Mouse (Mus musculus): ENCODE data around the gene Nme3. TPM values are rescaled to one million over a fixed set of nuclear protein-coding genes. Genes with fewer than 3 reads are reported as not detected.

Nme3 gene
- polyA plus RNA-seq, 1 experiment from 2014 or later, result 74.7 TPM

GRCm38 (mm10) chr17:24856589-24856988, 39.7 kb upstream of the Nme3 start:
- no peak overlapping the region for H3K4me3 ChIP-seq (ENCODE audit: low read length)
- H3K36me3 ChIP-seq (ENCODE audit: control insufficient read depth, insufficient read depth, low read length), result peaks cover 8% of the 10 kb centered on the region
- H3K27ac ChIP-seq (ENCODE audit: low read length), result no peak overlapping the region
- H3K9me3 ChIP-seq (ENCODE audit: control insufficient read depth, low read length), result no peaks in the 10 kb centered on the region
- H3K4me2 ChIP-seq (ENCODE audit: low read depth, low read length), result no peak overlapping the region
- H3K4me1 ChIP-seq (replicated peaks; ENCODE audit: control insufficient read depth, insufficient read depth, low read length), result no peaks in the 10 kb centered on the region
- no peak for ATAC-seq (ENCODE audit: low read depth)
- peaks cover under 1% of the 10 kb centered on the region; the same call in 1 of the 2 replicates for H3K27me3 ChIP-seq (ENCODE audit: control insufficient read depth, insufficient read depth, low read depth, low read length)
- no peak overlapping the region for H3K9ac ChIP-seq (ENCODE audit: low read length)
- 85% methylated on average over 13 of the region's 13 CpGs for WGBS

- H3K4me3 ChIP-seq (ENCODE audit: low read length), result no peak overlapping the region
- no peak overlapping the region for H3K4me2 ChIP-seq (ENCODE audit: low read depth, low read length)
- no peak for ATAC-seq (ENCODE audit: low read depth)
- H3K27me3 ChIP-seq (ENCODE audit: control insufficient read depth, insufficient read depth, low read depth, low read length), result no peaks in the 10 kb centered on the region
- no peak overlapping the region for H3K27ac ChIP-seq (ENCODE audit: low read length)
- H3K9ac ChIP-seq (ENCODE audit: low read length), result no peak overlapping the region
- no peaks in the 10 kb centered on the region for H3K4me1 ChIP-seq (replicated peaks; ENCODE audit: control insufficient read depth, insufficient read depth, low read length)
- H3K9me3 ChIP-seq (ENCODE audit: control insufficient read depth, low read length), result no peaks in the 10 kb centered on the region
- peaks cover 8% of the 10 kb centered on the region for H3K36me3 ChIP-seq (ENCODE audit: control insufficient read depth, insufficient read depth, low read length)
- WGBS, result 81% methylated on average over 8 of the region's 8 CpGs
These were observed 38.3 kb upstream of the Nme3 start for GRCm38 (mm10) chr17:24857831-24858470.

- WGBS, result 85% methylated on average over 6 of the region's 6 CpGs
- Histone ChIP-seq H3K4me3 (ENCODE audit: low read length) (no peak overlapping the region), H3K27ac (ENCODE audit: low read length) (no peak overlapping the region), H3K9me3 (ENCODE audit: control insufficient read depth, low read length) (no peaks in the 10 kb centered on the region), H3K36me3 (ENCODE audit: control insufficient read depth, insufficient read depth, low read length) (peaks cover 3% of the 10 kb centered on the region; the same call in 1 of the 2 replicates), H3K4me2 (ENCODE audit: low read depth, low read length) (no peak overlapping the region), H3K27me3 (ENCODE audit: control insufficient read depth, insufficient read depth, low read depth, low read length) (no peaks in the 10 kb centered on the region), H3K9ac (ENCODE audit: low read length) (no peak overlapping the region), H3K4me1 (replicated peaks; ENCODE audit: control insufficient read depth, insufficient read depth, low read length) (no peaks in the 10 kb centered on the region)
- ATAC-seq (ENCODE audit: low read depth), result no peak
These were observed 37.3 kb upstream of the Nme3 start for GRCm38 (mm10) chr17:24858967-24859366.

DNA sequence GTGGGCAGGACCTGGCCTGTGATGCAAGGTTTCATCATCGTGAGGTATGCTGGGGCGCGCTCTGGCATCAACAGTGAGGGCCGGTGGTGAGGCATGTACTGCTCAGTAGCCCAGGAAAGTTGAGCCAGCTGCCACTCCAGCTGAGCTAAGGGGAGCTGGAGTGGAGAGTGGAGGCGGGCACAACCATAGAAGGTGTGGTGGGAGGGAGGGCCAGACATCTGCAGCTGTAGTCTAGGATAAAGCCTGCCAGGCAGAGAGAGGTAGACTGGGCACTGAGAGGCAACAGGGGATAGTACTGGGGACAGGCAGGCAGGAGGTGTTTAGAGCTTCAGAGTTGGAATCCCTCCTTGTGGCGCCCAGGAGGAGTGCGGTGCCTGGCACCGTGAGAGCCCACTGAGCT, 36.2 kb upstream of the Nme3 start:
- Histone ChIP-seq H3K9me3 (ENCODE audit: control insufficient read depth, low read length) (no peaks in the 10 kb centered on the region), H3K4me2 (ENCODE audit: low read depth, low read length) (no peak overlapping the region), H3K27ac (ENCODE audit: low read length) (no peak overlapping the region), H3K27me3 (ENCODE audit: control insufficient read depth, insufficient read depth, low read depth, low read length) (no peaks in the 10 kb centered on the region), H3K9ac (ENCODE audit: low read length) (no peak overlapping the region), H3K4me1 (replicated peaks; ENCODE audit: control insufficient read depth, insufficient read depth, low read length) (no peaks in the 10 kb centered on the region), H3K4me3 (ENCODE audit: low read length) (no peak overlapping the region), H3K36me3 (ENCODE audit: control insufficient read depth, insufficient read depth, low read length) (peaks cover 3% of the 10 kb centered on the region; the same call in 1 of the 2 replicates)
- ATAC-seq (ENCODE audit: low read depth), result no peak
- 88% methylated on average over 8 of the region's 8 CpGs for WGBS

DNA sequence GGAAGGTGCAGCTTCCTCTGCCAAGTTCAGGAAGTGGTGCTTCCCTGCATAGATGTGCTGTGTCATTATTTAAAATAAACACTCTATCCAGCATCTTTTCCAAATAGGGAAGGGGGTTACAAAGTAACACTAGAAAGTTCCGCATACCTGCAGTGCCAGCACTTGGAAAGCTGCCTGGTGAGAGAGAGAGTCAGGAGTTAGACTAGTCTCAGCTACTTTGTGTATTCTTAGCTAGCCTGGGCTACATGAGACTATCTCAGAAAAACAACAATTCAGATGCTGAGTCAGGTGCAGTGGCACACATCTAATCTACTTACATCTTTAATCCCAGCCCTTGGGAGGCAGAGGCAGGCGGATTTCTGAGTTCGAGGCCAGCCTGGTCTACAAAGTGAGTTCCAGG, 34.5 kb upstream of the Nme3 start:
- no peaks in the 10 kb centered on the region for H3K4me1 ChIP-seq (replicated peaks; ENCODE audit: control insufficient read depth, insufficient read depth, low read length)
- peaks cover 3% of the 10 kb centered on the region for H3K36me3 ChIP-seq (ENCODE audit: control insufficient read depth, insufficient read depth, low read length)
- ATAC-seq (ENCODE audit: low read depth), result no peak
- H3K27me3 ChIP-seq (ENCODE audit: control insufficient read depth, insufficient read depth, low read depth, low read length), result no peaks in the 10 kb centered on the region
- WGBS, result 91% methylated on average over 3 of the region's 3 CpGs
- H3K4me2 ChIP-seq (ENCODE audit: low read depth, low read length), result no peak overlapping the region
- H3K4me3 ChIP-seq (ENCODE audit: low read length), result no peak overlapping the region
- H3K9me3 ChIP-seq (ENCODE audit: control insufficient read depth, low read length), result no peaks in the 10 kb centered on the region
- no peak overlapping the region for H3K27ac ChIP-seq (ENCODE audit: low read length)
- no peak overlapping the region for H3K9ac ChIP-seq (ENCODE audit: low read length)

DNA sequence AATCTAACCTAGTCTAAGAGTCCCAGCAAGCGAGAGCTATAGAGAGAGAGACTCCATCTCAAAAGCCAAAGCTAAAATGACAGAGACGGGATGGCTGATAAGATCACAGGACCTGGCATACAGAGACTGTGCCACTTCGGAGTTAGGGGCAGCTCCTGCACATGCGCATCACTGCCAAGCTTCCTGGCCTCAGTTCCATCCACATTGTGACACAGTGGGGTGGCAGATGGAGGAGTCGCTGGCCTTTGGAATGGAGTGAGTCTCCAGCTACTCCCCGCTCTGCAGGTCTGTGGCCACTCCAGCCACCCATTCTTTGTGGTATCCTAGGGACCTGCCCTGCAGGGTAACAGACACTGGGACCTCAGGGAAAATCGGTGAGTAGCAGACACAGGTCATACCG, 30.5 kb upstream of the Nme3 start, which contains the start of gene Igfals:
TSS of gene Igfals (plus strand) at position 222 of the 400 bp plus-strand sequence.
- Histone ChIP-seq H3K4me2 (ENCODE audit: low read depth, low read length) (no peak within 1 kb of the TSS), H3K9ac (ENCODE audit: low read length) (no peak within 1 kb of the TSS), H3K9me3 (ENCODE audit: control insufficient read depth, low read length) (no peaks in the 10 kb centered on the region), H3K4me3 (ENCODE audit: low read length) (no peak within 1 kb of the TSS), H3K4me1 (replicated peaks; ENCODE audit: control insufficient read depth, insufficient read depth, low read length) (no peaks in the 10 kb centered on the region), H3K36me3 (ENCODE audit: control insufficient read depth, insufficient read depth, low read length) (peaks cover 3% of the 10 kb centered on the region), H3K27me3 (ENCODE audit: control insufficient read depth, insufficient read depth, low read depth, low read length) (no peaks in the 10 kb centered on the region), H3K27ac (ENCODE audit: low read length) (no peak within 1 kb of the TSS)
- ATAC-seq (ENCODE audit: low read depth), result no peak
- WGBS, result 82% methylated on average over 8 of the region's 8 CpGs

DNA sequence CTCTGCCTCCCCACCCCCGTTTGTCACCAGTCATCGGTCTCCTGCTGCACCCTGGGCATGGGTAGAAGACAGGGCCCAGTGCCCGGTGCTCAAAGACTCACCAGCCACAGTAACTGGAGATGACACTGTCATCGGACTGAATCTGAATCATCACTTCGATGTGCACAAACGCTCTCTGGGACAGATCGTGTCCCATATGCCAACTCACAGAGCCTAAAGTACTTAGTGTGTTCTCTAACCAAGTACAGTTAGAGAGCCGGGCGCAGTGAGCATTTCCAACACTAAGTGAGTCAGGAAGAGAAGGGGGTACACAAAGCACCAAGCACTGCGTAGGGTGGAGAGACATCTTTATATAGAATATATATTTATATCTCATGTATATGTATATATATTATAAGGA, 28.4 kb upstream of the Nme3 start:
- Histone ChIP-seq H3K9ac (ENCODE audit: low read length) (no peak overlapping the region), H3K4me1 (replicated peaks; ENCODE audit: control insufficient read depth, insufficient read depth, low read length) (no peaks in the 10 kb centered on the region), H3K27ac (ENCODE audit: low read length) (no peak overlapping the region), H3K36me3 (ENCODE audit: control insufficient read depth, insufficient read depth, low read length) (no peaks in the 10 kb centered on the region; the same call in 1 of the 2 replicates), H3K27me3 (ENCODE audit: control insufficient read depth, insufficient read depth, low read depth, low read length) (no peaks in the 10 kb centered on the region), H3K4me3 (ENCODE audit: low read length) (no peak overlapping the region), H3K9me3 (ENCODE audit: control insufficient read depth, low read length) (no peaks in the 10 kb centered on the region), H3K4me2 (ENCODE audit: low read depth, low read length) (no peak overlapping the region)
- WGBS, result 89% methylated on average over 10 of the region's 10 CpGs
- no peak for ATAC-seq (ENCODE audit: low read depth)

DNA sequence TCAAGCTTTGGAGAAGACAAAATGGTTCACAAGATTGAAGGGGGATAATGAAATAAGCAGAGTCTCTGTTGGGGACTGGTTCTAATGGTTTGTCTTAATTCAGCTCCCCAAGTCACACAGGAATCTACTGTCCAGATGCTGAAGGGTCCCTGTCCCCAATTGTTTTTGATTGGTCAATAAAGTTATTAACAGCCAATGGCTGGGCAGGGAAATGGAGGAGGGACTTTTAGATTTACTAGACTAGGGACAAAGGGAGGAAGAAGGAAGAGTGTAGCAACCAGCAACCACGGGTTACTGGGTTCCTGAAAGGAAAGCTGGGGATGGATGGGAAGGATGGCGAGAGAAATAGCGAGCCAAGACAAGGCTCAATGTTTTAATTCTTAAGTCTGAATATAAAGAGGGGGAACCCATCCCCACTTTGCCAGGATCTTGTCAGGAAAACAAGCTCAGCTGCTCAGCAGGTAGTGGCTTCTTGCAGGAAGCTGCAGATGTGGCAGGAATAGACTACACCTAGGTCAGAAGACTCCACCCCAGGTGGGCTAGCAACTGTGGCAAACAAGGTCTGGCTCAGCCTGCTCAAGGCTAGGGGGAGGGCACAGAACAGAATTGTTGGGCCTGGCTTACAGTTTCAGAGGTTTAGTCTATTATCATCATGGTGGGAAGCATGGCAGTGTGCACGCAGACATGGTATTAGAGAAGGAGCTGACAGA, 22.4 kb upstream of the Nme3 start:
- WGBS, result 35% methylated on average over 4 of the region's 4 CpGs
- H3K27me3 ChIP-seq (ENCODE audit: control insufficient read depth, insufficient read depth, low read depth, low read length), result no peaks in the 10 kb centered on the region; the same call in 1 of the 2 replicates
- H3K9me3 ChIP-seq (ENCODE audit: control insufficient read depth, low read length), result no peaks in the 10 kb centered on the region
- no peak overlapping the region for H3K4me3 ChIP-seq (ENCODE audit: low read length)
- no peak overlapping the region for H3K9ac ChIP-seq (ENCODE audit: low read length)
- H3K36me3 ChIP-seq (ENCODE audit: control insufficient read depth, insufficient read depth, low read length), result no peaks in the 10 kb centered on the region
- no peak for ATAC-seq (ENCODE audit: low read depth)
- no peaks in the 10 kb centered on the region for H3K4me1 ChIP-seq (replicated peaks; ENCODE audit: control insufficient read depth, insufficient read depth, low read length)
- no peak overlapping the region for H3K27ac ChIP-seq (ENCODE audit: low read length)
- H3K4me2 ChIP-seq (ENCODE audit: low read depth, low read length), result no peak overlapping the region

DNA sequence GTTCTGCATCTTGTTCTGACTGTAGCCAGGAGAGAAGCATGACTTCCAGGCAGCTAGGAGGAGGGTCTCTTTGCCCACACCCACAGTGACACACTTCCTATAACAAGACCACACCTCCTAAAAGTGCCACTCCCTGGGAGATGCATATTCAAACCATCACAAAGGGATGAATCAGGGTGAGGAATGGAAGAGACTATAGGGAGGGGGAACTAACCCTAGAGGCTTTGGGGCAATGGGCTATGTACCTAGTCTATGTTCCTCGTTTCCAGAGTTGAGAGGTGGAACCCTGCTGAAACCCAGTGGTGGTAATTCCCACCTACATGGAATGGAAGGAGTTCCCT, 21.9 kb upstream of the Nme3 start:
- no peaks in the 10 kb centered on the region for H3K36me3 ChIP-seq (ENCODE audit: control insufficient read depth, insufficient read depth, low read length)
- no peaks in the 10 kb centered on the region for H3K9me3 ChIP-seq (ENCODE audit: control insufficient read depth, low read length)
- H3K4me3 ChIP-seq (ENCODE audit: low read length), result no peak overlapping the region
- no peak for ATAC-seq (ENCODE audit: low read depth)
- no peak overlapping the region for H3K27ac ChIP-seq (ENCODE audit: low read length)
- no peak overlapping the region for H3K9ac ChIP-seq (ENCODE audit: low read length)
- H3K27me3 ChIP-seq (ENCODE audit: control insufficient read depth, insufficient read depth, low read depth, low read length), result no peaks in the 10 kb centered on the region; the same call in 1 of the 2 replicates
- 31% methylated on average over 1 of the region's 1 CpGs for WGBS
- H3K4me2 ChIP-seq (ENCODE audit: low read depth, low read length), result no peak overlapping the region
- no peaks in the 10 kb centered on the region for H3K4me1 ChIP-seq (replicated peaks; ENCODE audit: control insufficient read depth, insufficient read depth, low read length)

Measured in lung, embryonic 16.5 days (tissue).